Mouse (Mus musculus): ENCODE results near the gene Gm765.

DNA sequence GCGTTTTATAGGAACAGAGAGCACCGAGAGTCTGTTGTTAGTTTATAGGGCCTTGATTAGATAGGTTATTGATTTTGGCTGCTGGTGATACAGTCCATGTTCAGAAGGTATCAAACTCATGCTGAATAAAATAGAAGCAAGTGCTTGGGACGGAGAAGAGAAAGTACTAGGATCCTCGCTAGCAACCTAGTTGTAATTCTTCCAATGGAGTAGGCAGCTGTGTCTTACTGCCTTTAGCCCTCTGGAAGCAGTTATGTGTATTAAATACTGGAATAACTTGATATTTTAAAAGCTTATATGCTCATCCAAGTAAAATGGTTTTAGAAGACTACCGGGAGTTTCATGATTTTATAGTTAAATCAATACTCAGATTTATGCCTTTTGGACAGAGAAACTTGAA lies 132.3 kb downstream of the Gm765 start:
- TF ChIP-seq EP300 (optimal IDR thresholded peaks at IDR 0.05) (no peak), CTCF (IDR thresholded peaks at IDR 0.05; ENCODE audit: low read depth) (no peak)

Measured in stomach, postnatal 0 days (tissue).